Mouse (Mus musculus): ENCODE measurements around the gene Cacna2d3. TPM values are rescaled to one million over a fixed set of nuclear protein-coding genes. Genes with fewer than 3 reads are reported as not detected.

Cacna2d3 gene
- polyA plus RNA-seq, 1 experiment from 2014 or later = 0.16 TPM

- Histone ChIP-seq H3K9me3 (replicated peaks) (no peaks in the 10 kb centered on the region), H3K27me3 (no peaks in the 10 kb centered on the region), H3K4me1 (replicated peaks) (no peaks in the 10 kb centered on the region), H3K36me3 (no peaks in the 10 kb centered on the region), H3K4me3 (replicated peaks) (no peak overlapping the region), H3K9ac (no peak overlapping the region), H3K4me2 (no peak overlapping the region), H3K27ac (no peak overlapping the region)
- 57% methylated on average over 1 of the region's 1 CpGs for WGBS (ENCODE audit: insufficient replicate concordance)
- ATAC-seq (ENCODE audit: low read depth) (no peak), DNase-seq (no peak)
These were observed 680.2 kb downstream of the Cacna2d3 start for GRCm38 (mm10) chr14:29041498-29041897.

GRCm38 (mm10) chr14:29040606-29041364, 680.9 kb downstream of the Cacna2d3 start:
- no peak overlapping the region for H3K27ac ChIP-seq
- H3K9ac ChIP-seq = no peak overlapping the region
- no peak overlapping the region for H3K4me3 ChIP-seq (replicated peaks)
- H3K9me3 ChIP-seq (replicated peaks) = no peaks in the 10 kb centered on the region
- no peaks in the 10 kb centered on the region for H3K4me1 ChIP-seq (replicated peaks)
- WGBS (ENCODE audit: insufficient replicate concordance) = 68% methylated on average over 9 of the region's 9 CpGs
- no peak for DNase-seq
- H3K4me2 ChIP-seq = no peak overlapping the region
- H3K27me3 ChIP-seq = no peaks in the 10 kb centered on the region
- no peak for ATAC-seq (ENCODE audit: low read depth)
- H3K36me3 ChIP-seq = no peaks in the 10 kb centered on the region

- Histone ChIP-seq H3K9me3 (replicated peaks) (no peaks in the 10 kb centered on the region), H3K27me3 (no peaks in the 10 kb centered on the region), H3K27ac (no peak overlapping the region), H3K4me3 (replicated peaks) (no peak overlapping the region), H3K4me1 (replicated peaks) (no peaks in the 10 kb centered on the region), H3K4me2 (no peak overlapping the region), H3K36me3 (no peaks in the 10 kb centered on the region), H3K9ac (no peak overlapping the region)
- ATAC-seq (ENCODE audit: low read depth) (no peak), DNase-seq (no peak)
- WGBS (ENCODE audit: insufficient replicate concordance) = 62% methylated on average over 5 of the region's 5 CpGs
These were observed 683.4 kb downstream of the Cacna2d3 start for GRCm38 (mm10) chr14:29038246-29038645.

GRCm38 (mm10) chr14:29031858-29032395, 689.7 kb downstream of the Cacna2d3 start:
- no peaks in the 10 kb centered on the region for H3K36me3 ChIP-seq
- no peak for ATAC-seq (ENCODE audit: low read depth)

GRCm38 (mm10) chr14:29030519-29030918, 691.1 kb downstream of the Cacna2d3 start:
- no peak overlapping the region for H3K4me3 ChIP-seq (replicated peaks)
- H3K4me2 ChIP-seq = no peak overlapping the region
- ATAC-seq (ENCODE audit: low read depth) (no peak), DNase-seq (no peak)
- H3K9ac ChIP-seq = no peak overlapping the region
- no peaks in the 10 kb centered on the region for H3K9me3 ChIP-seq (replicated peaks)
- WGBS (ENCODE audit: insufficient replicate concordance) = 65% methylated on average over 9 of the region's 9 CpGs
- H3K27ac ChIP-seq = no peak overlapping the region
- H3K4me1 ChIP-seq (replicated peaks) = no peaks in the 10 kb centered on the region
- no peaks in the 10 kb centered on the region for H3K27me3 ChIP-seq
- H3K36me3 ChIP-seq = no peaks in the 10 kb centered on the region

More at GRCm38 (mm10) chr14:29031858-29032395, 689.7 kb downstream of the Cacna2d3 start:
- Histone ChIP-seq H3K4me2 (no peak overlapping the region), H3K27me3 (no peaks in the 10 kb centered on the region), H3K4me3 (replicated peaks) (no peak overlapping the region), H3K9me3 (replicated peaks) (no peaks in the 10 kb centered on the region), H3K9ac (no peak overlapping the region), H3K27ac (no peak overlapping the region), H3K4me1 (replicated peaks) (no peaks in the 10 kb centered on the region)
- 60% methylated on average over 1 of the region's 1 CpGs for WGBS (ENCODE audit: insufficient replicate concordance)
- DNase-seq = no peak

- no peak overlapping the region for H3K4me2 ChIP-seq
- no peak overlapping the region for H3K27ac ChIP-seq
- no peaks in the 10 kb centered on the region for H3K27me3 ChIP-seq
- no peak for DNase-seq
- no peak overlapping the region for H3K9ac ChIP-seq
- no peaks in the 10 kb centered on the region for H3K9me3 ChIP-seq (replicated peaks)
- no peaks in the 10 kb centered on the region for H3K36me3 ChIP-seq
- H3K4me1 ChIP-seq (replicated peaks) = no peaks in the 10 kb centered on the region
- 71% methylated on average over 11 of the region's 11 CpGs for WGBS (ENCODE audit: insufficient replicate concordance)
- no peak for ATAC-seq (ENCODE audit: low read depth)
- no peak overlapping the region for H3K4me3 ChIP-seq (replicated peaks)
These were observed 691.7 kb downstream of the Cacna2d3 start for GRCm38 (mm10) chr14:29029896-29030420.

- 63% methylated on average over 2 of the region's 2 CpGs for WGBS (ENCODE audit: insufficient replicate concordance)
- DNase-seq (no peak), ATAC-seq (ENCODE audit: low read depth) (no peak)
- Histone ChIP-seq H3K27me3 (no peaks in the 10 kb centered on the region), H3K4me2 (no peak overlapping the region), H3K27ac (no peak overlapping the region), H3K36me3 (no peaks in the 10 kb centered on the region), H3K4me1 (replicated peaks) (no peaks in the 10 kb centered on the region), H3K9me3 (replicated peaks) (no peaks in the 10 kb centered on the region), H3K4me3 (replicated peaks) (no peak overlapping the region), H3K9ac (no peak overlapping the region)
These were observed 692.6 kb downstream of the Cacna2d3 start for GRCm38 (mm10) chr14:29029107-29029469.

GRCm38 (mm10) chr14:29028391-29029106, 693.1 kb downstream of the Cacna2d3 start:
- no peaks in the 10 kb centered on the region for H3K36me3 ChIP-seq
- H3K27ac ChIP-seq = no peak overlapping the region
- H3K4me2 ChIP-seq = no peak overlapping the region
- no peaks in the 10 kb centered on the region for H3K4me1 ChIP-seq (replicated peaks)
- H3K27me3 ChIP-seq = no peaks in the 10 kb centered on the region
- no peak overlapping the region for H3K9ac ChIP-seq
- 68% methylated on average over 6 of the region's 6 CpGs for WGBS (ENCODE audit: insufficient replicate concordance)
- DNase-seq (no peak), ATAC-seq (ENCODE audit: low read depth) (no peak)
- no peaks in the 10 kb centered on the region for H3K9me3 ChIP-seq (replicated peaks)
- no peak overlapping the region for H3K4me3 ChIP-seq (replicated peaks)

GRCm38 (mm10) chr14:29027276-29027675, 694.4 kb downstream of the Cacna2d3 start:
- no peaks in the 10 kb centered on the region for H3K4me1 ChIP-seq (replicated peaks)
- H3K9ac ChIP-seq = no peak overlapping the region
- DNase-seq (no peak), ATAC-seq (ENCODE audit: low read depth) (no peak)
- no peak overlapping the region for H3K27ac ChIP-seq
- no peaks in the 10 kb centered on the region for H3K27me3 ChIP-seq
- no peaks in the 10 kb centered on the region for H3K9me3 ChIP-seq (replicated peaks)
- WGBS (ENCODE audit: insufficient replicate concordance) = 65% methylated on average over 5 of the region's 5 CpGs
- no peak overlapping the region for H3K4me3 ChIP-seq (replicated peaks)
- no peaks in the 10 kb centered on the region for H3K36me3 ChIP-seq
- H3K4me2 ChIP-seq = no peak overlapping the region

- Histone ChIP-seq H3K4me2 (no peak overlapping the region), H3K4me1 (replicated peaks) (no peaks in the 10 kb centered on the region), H3K9me3 (replicated peaks) (no peaks in the 10 kb centered on the region), H3K9ac (no peak overlapping the region), H3K36me3 (no peaks in the 10 kb centered on the region), H3K27ac (no peak overlapping the region), H3K4me3 (replicated peaks) (no peak overlapping the region), H3K27me3 (no peaks in the 10 kb centered on the region)
- 64% methylated on average over 6 of the region's 6 CpGs for WGBS (ENCODE audit: insufficient replicate concordance)
- ATAC-seq (ENCODE audit: low read depth) (no peak), DNase-seq (no peak)
These were observed 696.3 kb downstream of the Cacna2d3 start for GRCm38 (mm10) chr14:29025335-29025734.

GRCm38 (mm10) chr14:29023246-29023645, 698.4 kb downstream of the Cacna2d3 start:
- no peak overlapping the region for H3K4me2 ChIP-seq
- no peaks in the 10 kb centered on the region for H3K36me3 ChIP-seq
- H3K4me1 ChIP-seq (replicated peaks) = no peaks in the 10 kb centered on the region
- no peak for DNase-seq
- no peak overlapping the region for H3K27ac ChIP-seq
- WGBS (ENCODE audit: insufficient replicate concordance) = 83% methylated on average over 4 of the region's 4 CpGs
- H3K9me3 ChIP-seq (replicated peaks) = no peaks in the 10 kb centered on the region
- no peak for ATAC-seq (ENCODE audit: low read depth)
- no peaks in the 10 kb centered on the region for H3K27me3 ChIP-seq
- no peak overlapping the region for H3K4me3 ChIP-seq (replicated peaks)
- H3K9ac ChIP-seq = no peak overlapping the region

All from liver, embryonic 13.5 days (tissue).